Mouse (Mus musculus): ENCODE data around the gene Hoxa2. TPM values are rescaled to one million over a fixed set of nuclear protein-coding genes. Genes with fewer than 3 reads are reported as not detected.

Hoxa2 gene
- polyA plus RNA-seq, 1 experiment: 0.16 TPM

- no peak overlapping the region for H3ac ChIP-seq (ENCODE audit: control insufficient read depth, insufficient read length, low read depth)
- no peaks in the 10 kb centered on the region for H3K27me3 ChIP-seq (ENCODE audit: control insufficient read depth, insufficient read depth, insufficient read length)
- H3K79me3 ChIP-seq (ENCODE audit: low read depth): no peaks in the 10 kb centered on the region
- H3K4me3 ChIP-seq (ENCODE audit: insufficient read depth, poor library complexity, severe bottlenecking): no peak overlapping the region
- no peaks in the 10 kb centered on the region for H3K79me2 ChIP-seq (ENCODE audit: control insufficient read depth, insufficient read depth)
- peaks cover 3% of the 10 kb centered on the region for H3K36me3 ChIP-seq (ENCODE audit: control insufficient read depth, insufficient read depth)
- TF ChIP-seq FOSL1 (IDR thresholded peaks at IDR 0.05; ENCODE audit: insufficient read depth, low read length, poor library complexity, severe bottlenecking) (no peak), MYOD1 (IDR thresholded peaks at IDR 0.05; ENCODE audit: control insufficient read depth, insufficient read length, low read depth) (no peak), CTCF (IDR thresholded peaks at IDR 0.05; ENCODE audit: control insufficient read depth, insufficient read depth, insufficient read length) (no peak), USF1 (IDR thresholded peaks at IDR 0.05; ENCODE audit: low read depth) (no peak), MYOG (IDR thresholded peaks at IDR 0.05; ENCODE audit: control insufficient read depth, extremely low read depth, insufficient read length) (no peak), CEBPB (IDR thresholded peaks at IDR 0.05; ENCODE audit: low read depth) (no peak), MAX (IDR thresholded peaks at IDR 0.05) (no peak)
These were observed 7.3 kb upstream of the Hoxa2 start for GRCm38 (mm10) chr6:52171938-52172337.

- H3K4me3 ChIP-seq (ENCODE audit: insufficient read depth, poor library complexity, severe bottlenecking): no peak overlapping the region
- H3K79me2 ChIP-seq (ENCODE audit: control insufficient read depth, insufficient read depth): no peaks in the 10 kb centered on the region
- H3K79me3 ChIP-seq (ENCODE audit: low read depth): no peaks in the 10 kb centered on the region
- H3ac ChIP-seq (ENCODE audit: control insufficient read depth, insufficient read length, low read depth): no peak overlapping the region
- TF ChIP-seq USF1 (IDR thresholded peaks at IDR 0.05; ENCODE audit: low read depth) (no peak), FOSL1 (IDR thresholded peaks at IDR 0.05; ENCODE audit: insufficient read depth, low read length, poor library complexity, severe bottlenecking) (no peak), MAX (IDR thresholded peaks at IDR 0.05) (no peak), MYOG (IDR thresholded peaks at IDR 0.05; ENCODE audit: control insufficient read depth, extremely low read depth, insufficient read length) (no peak), CEBPB (IDR thresholded peaks at IDR 0.05; ENCODE audit: low read depth) (no peak), CTCF (IDR thresholded peaks at IDR 0.05; ENCODE audit: control insufficient read depth, insufficient read depth, insufficient read length) (no peak), MYOD1 (IDR thresholded peaks at IDR 0.05; ENCODE audit: control insufficient read depth, insufficient read length, low read depth) (no peak)
- H3K36me3 ChIP-seq (ENCODE audit: control insufficient read depth, insufficient read depth): peaks cover 3% of the 10 kb centered on the region
- no peaks in the 10 kb centered on the region for H3K27me3 ChIP-seq (ENCODE audit: control insufficient read depth, insufficient read depth, insufficient read length)
These were observed 6.7 kb upstream of the Hoxa2 start for GRCm38 (mm10) chr6:52171331-52171730.

- peaks cover 3% of the 10 kb centered on the region for H3K36me3 ChIP-seq (ENCODE audit: control insufficient read depth, insufficient read depth)
- no peaks in the 10 kb centered on the region for H3K27me3 ChIP-seq (ENCODE audit: control insufficient read depth, insufficient read depth, insufficient read length)
- H3ac ChIP-seq (ENCODE audit: control insufficient read depth, insufficient read length, low read depth): no peak overlapping the region
- TF ChIP-seq USF1 (IDR thresholded peaks at IDR 0.05; ENCODE audit: low read depth) (no peak), CEBPB (IDR thresholded peaks at IDR 0.05; ENCODE audit: low read depth) (no peak)
- H3K79me3 ChIP-seq (ENCODE audit: low read depth): no peaks in the 10 kb centered on the region
- no peaks in the 10 kb centered on the region for H3K79me2 ChIP-seq (ENCODE audit: control insufficient read depth, insufficient read depth)
- no peak overlapping the region for H3K4me3 ChIP-seq (ENCODE audit: insufficient read depth, poor library complexity, severe bottlenecking)
These were observed 6.2 kb upstream of the Hoxa2 start for GRCm38 (mm10) chr6:52170898-52171223.

- Histone ChIP-seq H3K4me3 (ENCODE audit: insufficient read depth, poor library complexity, severe bottlenecking) (no peak overlapping the region), H3K27me3 (ENCODE audit: control insufficient read depth, insufficient read depth, insufficient read length) (no peaks in the 10 kb centered on the region)
- TF ChIP-seq MYOG (IDR thresholded peaks at IDR 0.05; ENCODE audit: control insufficient read depth, extremely low read depth, insufficient read length) (no peak), FOSL1 (IDR thresholded peaks at IDR 0.05; ENCODE audit: insufficient read depth, low read length, poor library complexity, severe bottlenecking) (no peak), CTCF (IDR thresholded peaks at IDR 0.05; ENCODE audit: control insufficient read depth, insufficient read depth, insufficient read length) (no peak)
These were observed 5.7 kb upstream of the Hoxa2 start for GRCm38 (mm10) chr6:52170166-52170897.

GRCm38 (mm10) chr6:52169499-52170165 is 5.0 kb upstream of the Hoxa2 start:
- Histone ChIP-seq H3K79me3 (ENCODE audit: low read depth) (no peaks in the 10 kb centered on the region), H3K4me3 (ENCODE audit: insufficient read depth, poor library complexity, severe bottlenecking) (no peak overlapping the region), H3K36me3 (ENCODE audit: control insufficient read depth, insufficient read depth) (peaks cover 3% of the 10 kb centered on the region), H3K79me2 (ENCODE audit: control insufficient read depth, insufficient read depth) (no peaks in the 10 kb centered on the region), H3ac (ENCODE audit: control insufficient read depth, insufficient read length, low read depth) (no peak overlapping the region), H3K27me3 (ENCODE audit: control insufficient read depth, insufficient read depth, insufficient read length) (no peaks in the 10 kb centered on the region)
- TF ChIP-seq USF1 (IDR thresholded peaks at IDR 0.05; ENCODE audit: low read depth) (no peak), MAX (IDR thresholded peaks at IDR 0.05) (no peak), FOSL1 (IDR thresholded peaks at IDR 0.05; ENCODE audit: insufficient read depth, low read length, poor library complexity, severe bottlenecking) (no peak), MYOD1 (IDR thresholded peaks at IDR 0.05; ENCODE audit: control insufficient read depth, insufficient read length, low read depth) (no peak), CTCF (IDR thresholded peaks at IDR 0.05; ENCODE audit: control insufficient read depth, insufficient read depth, insufficient read length) (no peak), MYOG (IDR thresholded peaks at IDR 0.05; ENCODE audit: control insufficient read depth, extremely low read depth, insufficient read length) (no peak), CEBPB (IDR thresholded peaks at IDR 0.05; ENCODE audit: low read depth) (no peak)

More at GRCm38 (mm10) chr6:52170166-52170897, 5.7 kb upstream of the Hoxa2 start:
- Histone ChIP-seq H3K36me3 (ENCODE audit: control insufficient read depth, insufficient read depth) (peaks cover 3% of the 10 kb centered on the region), H3ac (ENCODE audit: control insufficient read depth, insufficient read length, low read depth) (no peak overlapping the region), H3K79me2 (ENCODE audit: control insufficient read depth, insufficient read depth) (no peaks in the 10 kb centered on the region), H3K79me3 (ENCODE audit: low read depth) (no peaks in the 10 kb centered on the region)
